Comparison of ENCODE assay signal across 9 mouse cellular contexts in the genomic region with DNA sequence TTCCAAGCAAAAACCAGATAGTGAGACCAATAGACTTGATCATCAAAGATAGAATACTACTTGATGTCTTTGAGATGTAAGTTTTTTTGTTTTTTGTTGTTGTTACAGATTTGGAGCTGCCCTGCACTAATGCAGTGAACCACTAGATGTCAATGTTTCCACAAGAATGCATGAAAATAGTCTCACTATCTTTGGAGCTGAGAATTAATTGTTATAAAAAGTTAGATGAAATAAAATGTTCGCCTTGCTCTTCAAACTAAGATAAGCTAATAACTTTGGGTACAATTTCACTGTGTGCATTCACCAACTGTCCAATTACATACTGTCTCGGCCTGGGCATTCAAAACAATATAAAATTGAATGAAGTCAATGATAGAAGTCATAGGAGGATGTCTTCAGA.
A peak's percentile ranks its signal among the peaks of the same experiment; 100 is the strongest.
DNase-seq lines count a peak whose midpoint lies in the region; ATAC-seq and TF ChIP-seq lines count a peak whose summit lies in the region.
"Had no signal": no experiment of that assay in that cellular context is flagged by ENCODE, and none has a peak within 500 bp of the region (broad histone marks: within the 10 kb centered on the region; RNA-seq: fewer than 3 reads in every experiment).

No protein-coding gene starts in this region.

- no peaks in the 10 kb centered on the region for H3K27me3 ChIP-seq in forebrain, embryonic 12.5 days
- no peaks in the 10 kb centered on the region for H3K27me3 ChIP-seq in forebrain, embryonic 11.5 days (ENCODE audit: control insufficient read depth, insufficient read depth, low read length)
- H3K27me3 ChIP-seq: heart, embryonic 15.5 days had no signal

- TF ChIP-seq CTCF in cortical plate, adult 2 months (IDR thresholded peaks at IDR 0.05; ENCODE audit: extremely low read depth, insufficient read depth, low read length), result peak; percentile 7; the same call in 1 of the 2 replicates

- H3K9ac ChIP-seq in forebrain, embryonic 12.5 days, result no peak overlapping the region
- H3K9ac ChIP-seq in forebrain, embryonic 11.5 days (ENCODE audit: low read length), result no peak overlapping the region
- H3K9ac ChIP-seq: heart, embryonic 15.5 days had no signal

- H3K4me1 ChIP-seq in forebrain, embryonic 12.5 days, result no peaks in the 10 kb centered on the region
- no peaks in the 10 kb centered on the region for H3K4me1 ChIP-seq in forebrain, embryonic 11.5 days (replicated peaks; ENCODE audit: control insufficient read depth, insufficient read depth, low read length)
- no peaks in the 10 kb centered on the region for H3K4me1 ChIP-seq in cortical plate, adult 2 months (ENCODE audit: control insufficient read depth, insufficient read depth, low read length)
- H3K4me1 ChIP-seq: heart, embryonic 15.5 days had no signal

- peak; percentile 44; the same call in 1 of the 2 replicates for ATAC-seq in forebrain, embryonic 12.5 days (ENCODE audit: low FRiP score)
- ATAC-seq in forebrain, embryonic 11.5 days (replicated peaks; ENCODE audit: low FRiP score), result no peak
- ATAC-seq in megakaryocyte-erythroid progenitor cell, adult 5-6 weeks (replicated peaks; ENCODE audit: low FRiP score, low TSS enrichment, poor library complexity, severe bottlenecking), result 0 out of 2 replicates have a peak, but pooled peaks have one; percentile 55

- DNase-seq in forebrain, embryonic 11.5 days (ENCODE audit: low spot score), result no peak
- DNase-seq in right cerebral cortex, adult 18-20 months, result peak; percentile 25
- DNase-seq in right cerebral cortex, postnatal 36 days (ENCODE audit: low spot score in 2 of 2), result no peak
- peak; percentile 46 for DNase-seq in kidney, postnatal 10 days
- no peak for DNase-seq in urinary bladder, postnatal 10 days (ENCODE audit: low spot score)

- 54% methylated on average over 2 of the region's 2 CpGs for WGBS in forebrain, embryonic 12.5 days
- 52% methylated on average over 2 of the region's 2 CpGs for WGBS in forebrain, embryonic 11.5 days

- TF ChIP-seq POLR2A in cortical plate, adult 2 months (IDR thresholded peaks at IDR 0.05; ENCODE audit: extremely low read depth, insufficient read depth, low read length), result no peak

- H3K4me3 ChIP-seq in forebrain, embryonic 12.5 days (replicated peaks), result no peak overlapping the region
- no peak overlapping the region for H3K4me3 ChIP-seq in forebrain, embryonic 11.5 days (ENCODE audit: low read depth, low read length)
- no peak overlapping the region for H3K4me3 ChIP-seq in cortical plate, adult 2 months (ENCODE audit: insufficient read depth, low read length)
- H3K4me3 ChIP-seq: heart, embryonic 15.5 days had no signal

- no peaks in the 10 kb centered on the region for H3K36me3 ChIP-seq in forebrain, embryonic 12.5 days (replicated peaks)
- no peaks in the 10 kb centered on the region for H3K36me3 ChIP-seq in forebrain, embryonic 11.5 days (ENCODE audit: control insufficient read depth, insufficient read depth, low read length)
- H3K36me3 ChIP-seq: heart, embryonic 15.5 days had no signal

- no peaks in the 10 kb centered on the region for H3K9me3 ChIP-seq in forebrain, embryonic 12.5 days
- no peaks in the 10 kb centered on the region for H3K9me3 ChIP-seq in forebrain, embryonic 11.5 days (ENCODE audit: control insufficient read depth, low read length)
- H3K9me3 ChIP-seq: heart, embryonic 15.5 days had no signal

- H3K27ac ChIP-seq in forebrain, embryonic 12.5 days, result no peak overlapping the region
- no peak overlapping the region for H3K27ac ChIP-seq in forebrain, embryonic 11.5 days (ENCODE audit: low read depth, low read length)
- H3K27ac ChIP-seq in cortical plate, adult 2 months (ENCODE audit: insufficient read depth, low read length), result no peak overlapping the region
- H3K27ac ChIP-seq: heart, embryonic 15.5 days had no signal

- H3K4me2 ChIP-seq in forebrain, embryonic 12.5 days, result no peak overlapping the region
- H3K4me2 ChIP-seq in forebrain, embryonic 11.5 days (ENCODE audit: low read depth, low read length, severe bottlenecking), result no peak overlapping the region
- H3K4me2 ChIP-seq: heart, embryonic 15.5 days had no signal

Comparison
In these comparisons a context has a peak if more than half of its experiments do, and no peak if none do; other contexts are left out.
1. DNase-seq: peak in right cerebral cortex, adult 18-20 months (single experiment) and kidney, postnatal 10 days (single experiment); none in forebrain, embryonic 11.5 days (single experiment), right cerebral cortex, postnatal 36 days (0 of 2) and urinary bladder, postnatal 10 days (single experiment).